Mouse (Mus musculus): ENCODE results near the gene Map3k13. TPM values are rescaled to one million over a fixed set of nuclear protein-coding genes. Genes with fewer than 3 reads are reported as not detected.

The Map3k13 gene
- total RNA-seq, 2 experiments from 2014 or later: not detected

DNA sequence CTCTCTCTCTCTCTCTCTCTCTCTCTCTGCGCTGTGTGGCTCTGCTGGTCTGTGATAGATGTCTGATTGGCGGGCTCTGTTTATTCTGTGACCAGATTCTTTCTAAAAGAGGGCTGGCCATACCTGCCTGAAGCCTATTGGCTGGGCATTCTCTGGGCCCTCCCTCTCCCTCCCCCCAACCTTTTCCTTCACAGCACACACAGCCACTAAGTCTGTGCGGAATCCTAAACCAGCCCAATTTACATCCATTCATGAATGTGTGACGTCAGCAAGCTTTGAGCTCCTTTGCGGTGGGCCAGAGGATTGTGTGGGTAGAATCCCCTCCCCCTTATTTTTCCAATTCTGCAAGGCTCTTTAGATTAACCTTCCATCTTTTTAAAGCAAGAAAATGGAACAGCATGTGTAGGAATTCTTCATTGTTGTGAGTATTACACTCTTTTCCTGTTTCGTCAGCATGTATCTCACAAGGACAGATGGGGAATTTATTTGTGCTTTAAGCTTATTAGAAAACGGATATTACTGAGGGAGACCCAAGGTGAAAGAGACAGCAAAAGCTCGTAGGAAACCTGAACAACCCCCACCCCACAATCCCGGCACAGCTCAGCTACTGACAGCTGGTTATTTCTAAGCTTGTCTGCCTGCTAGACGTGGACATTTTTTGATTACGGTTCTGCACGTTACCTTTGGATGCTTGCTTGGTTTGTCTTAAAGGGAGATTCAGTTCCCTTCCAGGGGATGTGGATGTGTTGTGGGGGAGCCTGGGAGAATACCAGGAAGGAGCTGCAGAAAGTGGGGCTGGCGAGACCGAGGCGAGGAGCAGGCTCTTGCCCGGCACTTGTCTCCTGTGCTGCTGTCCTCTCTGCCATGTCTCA lies 51.9 kb downstream of the Map3k13 start:
- no peak for ATAC-seq (replicated peaks; ENCODE audit: low FRiP score, poor library complexity, severe bottlenecking)

DNA sequence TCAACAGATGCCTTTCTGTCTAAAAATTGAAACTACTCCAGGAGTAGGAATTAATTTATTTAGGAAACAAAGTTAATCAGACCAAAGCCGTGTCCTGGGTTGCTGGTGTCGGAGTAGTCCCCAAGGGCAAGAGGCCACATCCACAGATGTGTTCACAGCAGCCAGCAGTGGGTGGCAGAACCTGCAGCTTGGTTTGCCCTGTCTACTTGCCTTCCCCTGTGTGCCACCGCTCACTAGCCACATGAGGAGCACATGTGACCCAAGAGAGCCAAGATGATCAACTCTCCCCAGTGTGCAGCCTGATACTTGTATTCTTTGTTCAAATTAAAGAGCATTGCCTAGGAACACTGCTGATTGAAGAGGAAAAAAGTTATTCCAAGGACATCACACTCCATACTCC lies 54.3 kb downstream of the Map3k13 start:
- ATAC-seq (replicated peaks; ENCODE audit: low FRiP score, poor library complexity, severe bottlenecking): no peak

DNA sequence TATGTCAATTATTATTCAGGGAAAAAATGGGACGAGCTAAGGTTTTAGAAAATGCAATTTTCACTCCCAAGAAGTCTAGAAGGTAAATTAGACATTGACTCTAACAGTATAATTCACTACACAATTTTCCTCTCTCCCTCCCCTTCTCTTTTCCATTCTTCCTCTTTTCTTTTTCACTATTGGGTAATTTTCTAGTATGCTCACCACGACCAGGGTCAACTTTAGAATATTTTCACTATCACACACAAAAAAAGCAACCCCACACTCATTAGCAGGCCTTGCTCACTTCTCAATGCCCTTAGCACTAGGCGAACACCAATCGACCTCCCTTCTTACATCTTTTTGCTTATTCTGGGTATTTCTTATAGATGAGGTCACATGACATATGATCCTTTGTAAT lies 54.7 kb downstream of the Map3k13 start:
- ATAC-seq (replicated peaks; ENCODE audit: low FRiP score, poor library complexity, severe bottlenecking): no peak

DNA sequence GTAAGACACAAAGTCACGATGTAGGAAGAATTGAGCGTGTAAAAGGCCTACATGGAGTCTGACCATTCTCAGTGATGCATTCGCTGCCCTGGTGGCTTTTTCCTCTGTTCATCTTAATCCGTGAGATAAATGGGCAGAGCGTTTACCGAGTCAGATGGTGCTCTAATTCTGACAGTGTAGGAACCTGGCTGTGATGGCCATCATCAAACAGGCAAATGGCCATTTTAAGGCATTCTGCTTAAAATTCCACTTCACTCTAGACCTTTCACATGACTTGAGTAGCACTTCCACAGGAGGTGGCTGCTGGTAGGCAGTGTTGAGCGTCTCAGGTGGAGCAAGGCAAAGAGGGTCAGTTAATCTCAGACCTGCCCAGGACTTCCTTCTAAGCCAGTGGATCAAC lies 58.2 kb downstream of the Map3k13 start:
- no peak for ATAC-seq (replicated peaks; ENCODE audit: low FRiP score, poor library complexity, severe bottlenecking)

DNA sequence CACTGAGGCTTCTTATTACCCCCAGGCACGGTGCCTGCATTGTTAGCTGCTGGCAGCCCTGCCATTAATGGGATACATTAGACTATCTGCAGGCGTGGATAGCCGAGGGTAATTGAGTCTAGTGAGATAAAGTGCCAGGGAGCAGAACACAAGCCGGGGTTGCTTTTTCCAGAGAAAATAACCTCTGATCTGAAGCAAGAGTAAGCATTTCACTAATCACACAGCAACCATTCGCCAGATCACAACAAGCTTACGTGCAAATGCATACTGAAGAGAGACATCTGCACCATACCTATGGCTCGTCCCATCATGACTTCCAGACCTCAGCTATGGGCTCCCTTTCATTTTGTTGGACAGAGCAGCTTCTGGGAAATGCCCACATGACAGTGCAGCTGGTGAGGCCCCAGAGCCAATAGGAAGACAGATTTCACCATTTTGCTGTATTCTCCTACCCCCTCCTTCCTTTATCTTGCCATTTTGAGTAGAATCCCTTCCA lies 59.3 kb downstream of the Map3k13 start:
- no peak for ATAC-seq (replicated peaks; ENCODE audit: low FRiP score, poor library complexity, severe bottlenecking)

DNA sequence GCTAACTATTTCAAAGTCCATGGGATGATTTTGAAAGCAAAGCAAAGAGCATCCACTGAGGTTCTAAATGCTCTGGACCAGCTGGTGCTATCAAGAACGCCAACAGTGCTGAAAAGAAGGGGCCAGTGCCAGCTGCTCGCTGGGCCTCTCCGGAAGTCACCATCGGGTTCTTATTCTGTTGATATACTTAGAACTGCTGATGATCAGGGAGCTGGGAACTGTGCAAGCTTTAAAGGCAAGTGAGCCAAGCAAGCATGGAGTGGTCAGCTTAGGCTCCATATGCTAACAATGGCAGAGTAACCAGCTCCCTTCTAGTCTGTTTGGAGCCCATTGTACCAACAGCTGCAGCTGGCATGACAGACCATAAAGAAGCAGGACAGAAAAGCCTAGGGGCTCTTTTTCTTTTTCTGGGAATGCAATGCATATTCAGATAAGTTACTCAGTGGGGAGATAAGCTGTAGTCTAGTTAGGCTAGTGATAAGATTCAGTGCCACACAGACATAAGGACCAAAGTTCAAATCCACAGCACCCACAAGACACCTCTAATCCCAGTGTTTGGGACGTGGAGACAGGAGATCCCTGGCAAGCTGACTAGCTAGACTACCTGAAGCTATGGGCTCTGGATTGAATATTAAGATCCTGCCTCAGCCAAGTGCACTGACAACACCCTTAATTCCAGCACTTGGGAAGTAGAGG lies 60.6 kb downstream of the Map3k13 start:
- no peak for ATAC-seq (replicated peaks; ENCODE audit: low FRiP score, poor library complexity, severe bottlenecking)

DNA sequence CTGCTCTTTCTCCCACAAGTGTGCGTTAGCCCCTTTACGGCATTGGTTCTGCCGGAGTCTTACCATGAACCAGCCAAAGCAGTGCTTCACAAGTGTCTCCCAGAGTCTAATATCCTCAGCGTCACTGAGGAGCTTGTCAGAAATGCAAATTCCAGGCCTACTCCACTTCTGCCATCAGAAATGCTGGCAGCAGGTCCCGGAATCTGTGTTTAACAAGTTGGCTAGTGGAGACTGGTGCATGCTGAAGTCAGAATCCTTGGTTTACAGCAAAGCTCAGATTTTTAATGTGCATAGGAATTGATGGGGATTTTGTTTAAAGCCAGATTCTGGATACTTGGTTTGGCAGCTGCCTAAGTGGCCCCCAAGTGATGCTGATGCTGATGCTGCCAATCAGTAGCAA lies 62.0 kb downstream of the Map3k13 start:
- ATAC-seq (replicated peaks; ENCODE audit: low FRiP score, poor library complexity, severe bottlenecking): no peak

DNA sequence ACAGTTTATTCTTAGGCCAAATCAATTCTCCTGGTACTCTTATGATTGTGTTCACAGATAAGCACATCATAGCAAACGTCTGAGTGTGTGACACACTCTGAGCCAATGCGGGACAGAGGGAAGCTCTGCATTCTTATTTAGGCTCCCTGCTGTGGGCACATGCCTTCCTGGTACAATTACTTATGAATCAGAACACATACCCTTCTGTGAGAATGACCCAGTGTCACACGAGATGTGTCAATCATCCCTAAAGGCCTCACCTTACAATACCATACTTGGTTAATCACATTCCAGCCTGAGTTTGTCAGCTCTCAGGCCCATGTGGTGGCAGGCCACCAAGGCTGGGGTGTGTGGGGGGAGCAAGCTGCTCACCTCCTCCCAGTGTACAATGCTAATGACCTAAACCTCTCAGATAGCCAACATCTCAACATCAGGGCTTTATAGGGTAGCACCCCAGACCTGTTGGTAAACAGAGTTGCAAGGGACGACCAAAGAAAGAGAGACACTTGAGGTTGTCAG lies 63.0 kb downstream of the Map3k13 start:
- no peak for ATAC-seq (replicated peaks; ENCODE audit: low FRiP score, poor library complexity, severe bottlenecking)

DNA sequence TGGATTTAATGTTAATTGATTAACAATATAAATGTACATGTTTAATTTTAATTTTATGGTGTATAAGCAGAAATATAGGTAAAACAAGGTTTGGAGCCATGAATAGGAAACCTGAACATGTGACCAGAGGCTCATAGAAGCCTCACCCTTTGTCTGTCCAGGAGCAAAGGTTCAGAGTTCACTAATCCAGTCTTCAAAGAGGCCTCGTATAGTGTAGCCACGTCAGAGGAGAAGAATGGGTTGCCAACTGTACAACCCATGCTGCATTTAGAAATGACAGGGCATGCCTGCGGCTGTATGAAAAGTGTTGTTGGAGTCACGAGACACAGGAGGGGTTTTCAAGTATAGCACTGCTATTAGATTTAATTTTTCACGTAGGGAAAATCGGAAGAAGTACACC lies 64.0 kb downstream of the Map3k13 start:
- no peak for ATAC-seq (replicated peaks; ENCODE audit: low FRiP score, poor library complexity, severe bottlenecking)

DNA sequence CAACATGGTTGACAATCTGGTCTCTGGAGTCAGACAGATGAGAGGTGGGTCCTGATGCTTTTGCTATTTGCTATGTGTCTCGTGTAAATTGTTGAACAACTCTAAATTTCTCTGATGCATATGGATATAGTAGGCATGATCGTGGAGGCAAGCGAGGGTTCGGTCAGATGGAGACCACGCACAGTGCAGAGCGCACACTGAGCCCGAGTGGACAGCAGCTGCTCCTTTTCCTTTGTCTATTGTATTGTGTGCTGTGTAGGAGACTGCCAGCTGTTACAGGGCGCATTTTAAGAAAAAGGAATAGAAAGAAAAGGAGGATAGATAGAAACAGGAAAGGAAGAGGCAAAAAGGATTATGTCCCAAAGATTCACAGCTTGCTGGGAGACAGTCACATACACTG lies 64.7 kb downstream of the Map3k13 start:
- no peak for ATAC-seq (replicated peaks; ENCODE audit: low FRiP score, poor library complexity, severe bottlenecking)

DNA sequence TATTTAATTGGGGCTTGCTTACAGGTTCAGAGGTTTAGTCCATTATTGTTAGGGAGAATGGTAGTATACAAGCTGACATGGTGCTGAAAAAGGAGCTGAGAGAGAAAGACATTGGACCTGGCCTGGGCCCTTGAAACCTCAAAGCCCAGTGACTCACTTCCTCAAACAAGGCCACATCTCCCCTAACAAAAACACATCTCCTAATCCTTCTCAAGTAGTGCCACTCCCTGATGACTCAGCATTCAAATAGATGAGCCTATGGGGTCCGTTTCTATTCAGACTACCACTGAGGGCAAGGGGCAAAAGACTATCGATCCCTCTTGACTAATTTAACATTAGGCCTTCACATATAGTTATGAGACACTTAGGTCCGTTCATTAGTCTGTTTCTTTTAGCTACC lies 68.3 kb downstream of the Map3k13 start:
- ATAC-seq (replicated peaks; ENCODE audit: low FRiP score, poor library complexity, severe bottlenecking): no peak

DNA sequence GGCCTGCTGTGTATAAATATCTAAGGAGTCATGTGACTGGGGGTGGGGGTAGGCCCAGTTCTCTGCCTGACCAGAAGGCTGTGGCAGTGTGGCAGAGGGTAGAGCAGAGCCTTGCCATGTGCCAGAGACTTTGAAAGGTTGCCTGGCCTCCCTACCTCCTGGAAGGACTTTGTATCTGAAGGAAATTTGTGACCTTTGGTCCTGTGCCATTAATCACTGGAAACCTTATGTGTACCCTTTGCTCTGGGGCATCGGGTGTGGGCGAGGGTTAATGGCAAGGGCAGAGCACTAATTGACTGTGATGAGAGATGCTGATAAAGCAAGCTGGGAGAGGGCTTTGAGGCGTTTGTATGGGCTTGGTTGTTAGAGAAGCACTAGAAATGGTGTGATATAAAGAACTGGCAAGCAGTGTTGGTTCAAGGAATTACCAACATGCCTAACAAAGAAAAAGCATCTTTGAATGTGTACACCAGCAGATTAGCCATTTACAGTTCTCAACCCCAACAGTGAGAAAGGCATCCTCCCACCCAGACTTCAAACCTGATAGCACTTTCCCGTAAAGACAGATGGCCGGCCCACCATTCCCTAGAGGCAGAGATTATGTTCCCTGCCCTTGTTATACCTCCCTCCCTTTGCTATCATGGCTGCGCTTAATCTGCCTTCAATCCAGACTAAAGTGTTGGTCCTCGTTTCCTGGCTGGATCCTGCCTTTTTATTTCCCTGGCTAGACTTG lies 71.3 kb downstream of the Map3k13 start:
- no peak for ATAC-seq (replicated peaks; ENCODE audit: low FRiP score, poor library complexity, severe bottlenecking)

DNA sequence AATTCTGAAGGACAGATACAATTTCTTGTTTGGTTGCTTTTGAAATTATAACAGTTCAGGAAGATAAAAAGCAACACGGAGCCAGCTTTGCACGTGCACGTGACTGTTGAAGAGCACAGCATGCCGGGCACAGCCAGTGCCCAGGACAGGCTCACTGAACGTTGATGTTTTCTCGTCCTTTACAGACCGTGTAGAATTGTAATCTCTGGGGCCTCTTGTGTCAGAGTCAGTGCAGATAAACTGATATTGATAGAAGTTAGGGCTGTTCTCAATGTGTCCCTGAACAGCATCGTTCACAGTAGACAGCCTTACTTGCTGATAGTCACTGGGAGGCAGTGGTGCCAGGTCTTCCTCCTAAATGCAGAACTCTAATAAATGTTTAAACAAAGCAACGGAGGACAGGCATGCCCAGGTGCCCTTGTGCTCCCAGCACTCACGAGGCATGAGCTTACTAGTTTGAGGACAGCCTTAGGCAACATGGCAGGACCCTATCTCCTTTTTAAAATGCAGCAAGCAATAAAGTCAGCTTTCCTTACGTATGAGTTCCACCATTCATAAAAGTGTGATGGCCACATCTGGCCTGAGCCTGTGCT lies 71.9 kb downstream of the Map3k13 start:
- ATAC-seq (replicated peaks; ENCODE audit: low FRiP score, poor library complexity, severe bottlenecking): no peak

DNA sequence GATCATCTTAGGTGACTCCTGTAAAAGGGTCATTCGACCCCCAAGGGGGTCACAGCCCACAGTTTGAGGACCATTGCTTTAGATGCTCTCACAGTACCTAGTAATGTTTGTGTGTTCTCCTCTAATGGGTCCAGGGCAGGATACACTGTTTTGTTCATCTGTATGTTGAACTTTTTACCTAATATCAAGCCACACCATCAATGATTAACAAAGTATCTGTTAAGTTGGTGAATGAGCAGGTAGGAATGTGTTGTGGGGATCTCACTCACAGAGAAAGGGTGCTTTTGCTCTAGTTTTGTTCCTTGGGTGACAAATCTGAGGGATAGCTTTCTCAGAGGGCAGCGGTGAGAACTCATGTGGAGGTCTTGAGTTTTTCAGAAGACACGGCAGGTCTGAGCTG lies 73.6 kb downstream of the Map3k13 start:
- no peak for ATAC-seq (replicated peaks; ENCODE audit: low FRiP score, poor library complexity, severe bottlenecking)

DNA sequence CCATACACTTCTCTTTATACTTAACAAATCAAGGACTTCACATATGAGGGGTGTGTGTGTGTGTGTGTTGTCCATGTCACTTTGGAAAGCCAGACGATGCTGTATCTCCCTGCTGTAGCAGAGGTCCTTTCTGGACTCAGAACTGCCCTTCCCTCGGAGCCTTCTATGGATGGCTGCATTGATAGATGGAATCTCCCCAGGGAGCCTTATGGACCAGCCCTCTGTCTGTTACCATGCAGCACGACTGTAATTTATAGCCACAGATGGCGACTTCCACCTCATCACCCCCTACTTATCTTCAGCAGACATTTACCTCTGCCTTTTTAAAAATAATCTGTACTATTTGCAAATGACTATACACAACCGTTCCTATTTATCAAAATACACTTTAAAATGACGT lies 74.5 kb downstream of the Map3k13 start:
- ATAC-seq (replicated peaks; ENCODE audit: low FRiP score, poor library complexity, severe bottlenecking): no peak

DNA sequence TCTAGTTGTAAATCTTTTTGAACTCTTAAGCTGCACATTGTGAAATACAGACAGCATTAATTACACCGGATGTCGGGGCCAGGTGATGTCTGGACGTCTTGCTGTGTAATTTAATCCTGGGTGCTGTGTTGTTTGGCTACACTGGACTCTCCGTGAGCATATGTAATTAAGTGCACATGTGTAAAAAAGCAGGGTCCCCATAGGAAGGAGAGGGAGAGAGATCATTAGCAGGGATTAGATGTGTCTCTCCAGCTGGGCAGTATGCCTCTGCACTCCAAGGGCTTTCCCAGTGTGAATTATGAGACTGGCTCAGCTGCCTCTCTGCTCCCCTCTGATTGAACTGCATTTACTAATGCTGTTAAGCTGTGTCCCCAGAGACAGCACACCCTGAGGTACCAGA lies 75.7 kb downstream of the Map3k13 start:
- ATAC-seq (replicated peaks; ENCODE audit: low FRiP score, poor library complexity, severe bottlenecking): no peak

DNA sequence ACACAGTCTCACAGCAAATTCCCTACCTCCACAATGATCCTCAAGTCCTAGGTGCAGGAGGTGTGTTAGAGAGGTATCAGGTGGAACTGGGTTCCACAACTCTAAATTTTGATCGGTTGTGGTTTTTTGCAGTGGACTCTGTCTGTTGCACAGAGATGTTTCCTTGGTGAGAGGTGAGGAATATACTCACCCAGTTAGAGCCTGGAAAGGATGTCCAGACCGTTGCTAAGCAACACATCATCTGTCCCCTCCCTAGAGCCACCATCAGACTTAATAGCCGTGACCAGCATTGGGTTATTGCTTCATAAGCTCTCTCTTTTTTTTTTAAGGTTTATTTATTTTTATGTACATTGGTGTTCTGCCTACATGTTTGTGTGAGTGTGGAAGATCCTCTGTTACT lies 83.6 kb downstream of the Map3k13 start:
- no peak for ATAC-seq (replicated peaks; ENCODE audit: low FRiP score, poor library complexity, severe bottlenecking)

DNA sequence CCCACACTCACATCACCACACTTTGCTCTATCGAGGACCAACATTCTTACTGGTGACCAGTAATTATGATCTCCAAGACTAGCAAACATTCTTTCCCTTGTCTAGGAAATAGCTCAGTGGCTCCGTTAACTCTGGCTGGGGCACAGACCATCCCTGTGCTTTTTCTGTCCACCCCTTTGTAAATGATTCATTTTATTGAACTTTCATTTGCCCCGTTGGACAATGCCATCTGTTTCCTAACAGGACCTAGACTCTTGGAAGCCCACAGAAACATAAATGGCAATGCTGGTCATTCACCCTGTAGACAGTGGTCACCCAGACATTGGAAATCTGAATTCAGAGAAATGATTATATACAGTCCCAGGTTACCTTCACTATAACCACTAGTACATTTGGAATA lies 84.7 kb downstream of the Map3k13 start:
- no peak for ATAC-seq (replicated peaks; ENCODE audit: low FRiP score, poor library complexity, severe bottlenecking)

DNA sequence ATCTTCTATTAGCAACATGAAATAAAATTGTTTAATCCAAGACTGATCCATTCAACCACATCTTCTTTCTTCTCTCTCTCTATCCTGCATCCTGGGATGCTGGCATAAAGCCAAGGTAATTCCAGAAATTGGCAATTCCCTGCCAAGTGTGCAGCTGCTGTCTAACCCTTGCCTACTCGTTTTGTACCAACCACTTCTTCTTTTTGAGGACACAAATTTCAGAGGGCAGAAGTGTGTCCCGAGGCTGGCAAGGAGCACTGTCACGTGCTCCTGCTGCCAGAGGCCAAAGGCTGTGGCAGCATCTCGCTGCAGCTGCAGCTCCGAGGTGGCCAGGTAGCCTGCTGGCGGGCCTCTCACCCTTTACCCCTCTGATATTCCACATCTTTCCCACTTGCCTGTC lies 87.0 kb downstream of the Map3k13 start:
- ATAC-seq (replicated peaks; ENCODE audit: low FRiP score, poor library complexity, severe bottlenecking): no peak
